Mouse (Mus musculus): ENCODE measurements at regions not wholly inside any gene's neighbourhood (a gene's known extent, or its start where the extent isn't known, plus 50 kb on each side); places are given as distances from the start of the nearest gene placed in this dataset.

DNA sequence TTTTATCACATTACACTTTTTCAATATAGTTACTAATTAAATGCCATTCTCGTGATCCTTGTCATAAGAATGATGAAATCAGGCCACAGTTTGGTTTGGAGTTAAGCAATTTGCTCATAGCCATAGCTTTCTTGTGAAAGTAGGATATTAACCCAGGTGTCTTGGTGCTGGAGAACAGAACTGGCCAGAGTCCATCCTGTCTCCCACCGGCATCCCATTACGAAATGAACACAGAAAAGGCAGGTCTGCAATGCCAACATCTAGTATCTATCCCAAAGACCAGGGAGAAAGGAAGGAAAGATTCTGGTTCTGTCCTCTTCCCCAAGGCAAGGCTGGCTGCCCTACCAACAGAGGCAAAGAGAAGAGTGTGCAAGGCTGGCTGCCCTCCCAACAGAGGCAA is 61.6 kb upstream of the Avpr1a start:
- no peak for DNase-seq (ENCODE audit: low read depth, low spot score)

DNA sequence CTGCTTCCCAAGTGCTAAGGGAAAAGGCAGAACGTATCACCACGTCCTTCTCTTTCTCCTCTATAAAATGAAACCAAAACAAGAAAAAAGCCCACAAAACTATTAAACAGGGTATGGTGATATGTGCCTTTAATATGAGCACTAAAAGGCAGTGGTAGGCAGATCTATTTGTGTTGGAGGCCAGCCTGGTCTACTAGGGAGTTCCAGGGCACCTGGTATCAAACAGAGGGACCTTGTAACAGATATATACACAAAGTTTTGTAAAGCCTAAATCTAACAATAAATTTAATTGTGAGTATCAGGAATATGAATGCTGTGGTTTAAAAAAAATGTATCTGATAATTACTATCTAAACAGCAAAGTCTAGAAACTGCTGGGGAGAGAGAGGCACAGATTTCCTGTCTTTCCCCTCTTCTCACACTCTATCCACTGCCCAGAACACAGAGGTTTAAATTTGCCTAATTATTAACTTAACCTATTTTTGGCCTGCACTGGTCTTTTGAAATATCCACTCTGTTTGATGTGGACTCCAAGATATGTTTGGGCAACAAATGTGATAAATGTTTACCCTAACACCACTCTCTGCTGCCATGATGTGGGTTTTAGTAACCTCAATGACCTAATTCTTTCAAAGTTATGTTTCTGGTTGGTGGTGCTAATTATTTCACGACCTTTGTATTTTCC is 68.5 kb upstream of the Avpr1a start:
- no peak for DNase-seq (ENCODE audit: low read depth, low spot score)

DNA sequence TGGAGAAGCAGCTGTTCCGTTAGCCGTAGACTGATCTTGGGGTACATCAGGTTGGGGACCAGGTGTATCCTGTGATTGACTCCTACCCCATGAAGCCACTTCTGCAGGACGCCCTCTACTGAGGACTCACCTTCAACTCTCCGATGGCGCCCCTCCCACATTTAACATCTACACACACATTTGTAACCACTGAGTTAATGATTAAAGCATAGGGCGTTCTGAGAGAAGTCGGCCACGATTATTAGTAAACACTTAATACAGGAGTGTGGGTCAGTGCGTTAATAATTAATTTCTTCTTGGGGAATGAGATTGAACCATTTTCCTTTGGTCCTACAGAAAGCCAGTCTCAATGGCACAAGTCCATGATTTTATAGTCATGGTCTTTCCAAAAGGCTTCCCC is 105.0 kb upstream of the Avpr1a start:
- no peak for DNase-seq (ENCODE audit: low read depth, low spot score)

DNA sequence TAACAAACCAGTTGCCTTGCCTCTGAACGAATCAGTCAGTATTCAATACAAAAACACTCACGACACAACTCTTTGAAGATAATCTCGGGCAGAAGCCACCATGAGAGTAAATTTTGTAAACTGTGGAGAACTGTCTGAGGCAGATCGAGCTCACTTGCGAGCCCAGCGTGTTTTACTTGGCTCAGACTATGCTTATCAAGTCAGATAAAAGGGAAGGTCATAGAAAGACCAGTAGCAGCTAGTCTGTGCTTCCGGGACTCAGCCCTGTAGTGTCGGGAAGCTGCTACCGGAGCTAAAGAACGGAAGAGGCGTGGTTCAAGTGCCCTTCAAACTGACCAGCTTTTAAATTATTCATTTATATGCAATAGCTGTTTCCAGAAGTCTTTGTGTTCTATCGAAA is 105.9 kb upstream of the Avpr1a start:
- no peak for DNase-seq (ENCODE audit: low read depth, low spot score)

DNA sequence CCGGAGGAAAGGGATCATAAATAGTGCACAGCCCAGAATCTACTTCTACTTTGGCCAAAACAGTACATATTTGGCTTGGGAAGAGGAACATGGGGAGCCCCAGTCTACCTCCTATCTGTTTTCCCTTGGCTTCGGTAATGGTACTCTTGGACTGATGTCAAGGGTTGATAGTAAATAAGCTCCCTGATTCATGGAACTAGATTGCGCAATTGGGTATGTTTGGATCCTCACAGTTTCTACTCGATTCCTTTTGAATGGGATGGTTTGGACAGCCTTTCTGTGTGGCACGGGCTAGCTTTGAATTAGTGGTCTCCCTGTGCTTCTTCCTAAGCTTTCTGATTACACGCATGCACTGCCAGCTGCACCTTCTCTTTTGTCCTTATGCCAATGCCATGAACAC is 121.4 kb upstream of the Avpr1a start:
- no peak for DNase-seq (ENCODE audit: low read depth, low spot score)

DNA sequence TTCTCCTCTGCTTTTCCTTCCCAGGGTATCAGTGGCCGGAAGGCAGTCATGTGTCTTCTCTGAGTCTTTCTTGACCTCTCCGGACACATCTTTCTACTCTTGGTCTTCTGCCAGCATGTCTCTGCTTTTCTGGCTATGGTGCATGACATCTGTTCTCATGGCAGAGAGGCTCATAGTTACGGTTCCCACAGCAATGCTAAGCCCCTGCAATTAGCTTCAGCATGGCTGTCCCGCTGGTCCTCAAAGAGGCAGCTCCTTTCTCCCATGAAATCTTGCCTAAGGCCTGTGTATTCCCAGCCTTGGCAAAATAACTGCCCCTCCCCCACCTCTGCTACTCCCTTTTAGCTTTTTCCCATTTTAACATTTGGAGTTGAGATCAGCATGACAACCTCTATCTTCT is 129.4 kb upstream of the Avpr1a start:
- no peak for DNase-seq (ENCODE audit: low read depth, low spot score)

DNA sequence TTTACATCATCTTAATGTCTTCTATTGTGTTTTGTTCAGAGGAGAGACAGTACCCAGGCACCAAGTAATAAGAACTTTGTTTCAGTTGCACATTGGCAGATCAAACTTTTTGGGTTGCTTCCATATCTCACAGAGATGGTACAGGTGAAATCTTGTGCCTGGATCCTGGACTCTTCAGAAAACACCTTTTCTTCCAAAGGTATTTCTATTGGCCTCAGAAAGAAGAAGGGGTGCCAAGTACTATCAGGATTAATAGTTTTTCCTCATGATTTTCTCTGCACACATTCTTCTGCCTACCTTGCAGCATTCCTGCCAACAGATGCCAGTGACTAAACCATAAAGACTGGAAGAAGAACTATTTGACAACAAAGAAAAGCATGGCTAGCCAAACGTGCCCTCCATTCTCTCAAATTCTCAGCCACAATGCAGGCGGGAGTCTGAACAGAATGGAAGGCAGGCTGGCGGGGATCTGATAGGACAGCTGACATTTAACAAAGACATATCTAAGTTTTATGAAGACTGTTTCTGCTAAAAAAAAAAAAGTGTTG is 137.6 kb upstream of the Avpr1a start:
- no peak for DNase-seq (ENCODE audit: low read depth, low spot score)

DNA sequence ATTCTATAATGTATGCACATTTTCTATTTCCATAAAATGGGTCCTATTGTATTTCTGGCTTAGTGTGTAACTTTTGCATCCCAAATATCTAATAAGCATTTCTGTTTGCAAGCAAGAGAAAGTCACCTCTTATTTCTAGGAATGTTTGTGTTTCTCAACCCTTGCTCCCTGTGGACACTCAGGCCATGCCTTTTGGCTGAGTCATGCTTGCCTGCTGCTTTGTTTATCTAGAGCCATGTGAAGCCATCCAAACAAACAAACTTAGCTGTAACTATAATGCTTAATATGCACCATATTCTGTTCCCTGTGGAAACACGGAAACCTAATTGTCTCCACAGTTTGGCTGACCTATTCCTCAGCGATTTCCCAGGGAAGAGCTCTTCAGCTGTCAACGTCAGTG is 139.6 kb upstream of the Avpr1a start:
- DNase-seq (ENCODE audit: low read depth, low spot score): no peak

DNA sequence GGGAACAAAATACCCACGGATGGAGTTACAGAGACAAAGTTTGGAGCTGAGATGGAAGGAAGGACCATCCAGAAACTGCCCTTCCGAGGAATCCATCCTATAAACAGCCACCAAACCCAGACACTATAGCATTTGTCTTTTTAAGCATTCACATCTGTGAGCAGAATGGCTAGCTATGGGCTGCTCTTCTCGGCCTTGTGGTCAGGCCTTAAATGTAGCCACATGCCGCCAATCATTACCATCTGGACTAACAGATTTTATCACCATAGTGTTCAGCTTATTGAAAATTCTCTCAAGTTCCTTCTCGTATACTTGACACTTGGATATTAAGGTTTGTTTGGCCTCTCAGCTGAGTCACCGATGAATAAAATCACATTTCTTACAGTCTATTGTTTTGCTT is 146.0 kb upstream of the Avpr1a start:
- DNase-seq (ENCODE audit: low read depth, low spot score): no peak

DNA sequence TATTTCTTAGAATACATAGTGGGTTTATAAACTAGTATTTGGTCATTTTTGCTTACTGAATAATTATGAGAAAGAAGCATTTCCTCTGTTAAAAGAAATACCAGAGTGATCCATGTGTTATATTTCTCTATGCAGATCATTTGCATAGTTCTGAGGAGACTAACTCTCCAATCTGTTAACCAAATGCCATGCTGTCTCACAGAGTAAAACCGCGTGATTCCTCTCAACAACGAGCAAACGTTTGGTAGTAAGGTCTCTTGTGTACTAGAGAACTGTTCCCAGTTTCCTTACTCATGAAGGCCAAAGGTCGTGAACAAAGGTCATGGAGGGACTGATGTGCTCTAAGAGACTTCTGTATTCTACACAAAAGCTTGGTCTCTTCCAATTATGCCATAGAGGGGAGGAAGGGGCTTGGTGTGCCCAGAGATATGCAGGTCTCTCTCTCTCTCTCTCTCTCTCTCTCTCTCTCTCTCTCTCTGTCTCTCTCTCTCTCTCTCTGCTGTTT is 152.3 kb upstream of the Avpr1a start:
- no peak for DNase-seq (ENCODE audit: low read depth, low spot score)

DNA sequence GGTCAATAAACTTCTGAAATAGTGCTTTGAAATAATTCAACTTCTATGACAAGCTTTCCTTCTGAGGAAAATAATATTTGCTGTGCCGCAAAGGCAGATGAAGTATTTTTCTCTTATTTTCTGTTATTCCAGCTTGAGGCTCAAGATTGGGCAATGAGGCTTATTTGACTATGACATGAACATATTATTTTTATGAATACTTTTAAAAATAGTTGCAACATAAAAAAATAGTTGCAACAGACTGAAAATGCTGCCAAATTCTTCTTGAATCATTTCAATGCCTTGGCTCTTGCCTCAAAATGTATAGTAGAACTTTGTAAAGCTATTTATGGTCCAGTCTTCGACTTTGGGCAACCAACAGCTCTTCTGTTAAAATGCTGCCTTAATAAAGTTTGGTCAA is 156.7 kb upstream of the Avpr1a start:
- no peak for DNase-seq (ENCODE audit: low read depth, low spot score)

DNA sequence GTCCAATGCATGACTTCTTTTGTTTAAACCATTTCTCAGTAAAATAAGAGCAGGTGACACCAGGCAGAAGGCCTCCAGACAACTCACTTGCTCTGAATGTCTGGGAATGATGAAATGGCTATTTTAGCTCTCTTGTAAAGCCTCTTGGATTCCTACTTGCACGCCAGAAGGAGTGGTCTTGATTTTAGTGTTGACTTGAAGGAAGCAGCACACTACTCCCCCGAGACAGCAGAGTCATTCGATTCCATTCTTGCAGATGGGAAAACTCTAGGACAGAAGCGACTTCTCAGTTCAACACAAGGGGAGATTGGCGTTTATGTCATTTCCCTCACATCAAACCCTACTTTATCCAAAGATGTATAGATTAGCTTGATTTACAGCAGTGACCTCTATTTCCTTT is 157.2 kb upstream of the Avpr1a start:
- no peak for DNase-seq (ENCODE audit: low read depth, low spot score)

DNA sequence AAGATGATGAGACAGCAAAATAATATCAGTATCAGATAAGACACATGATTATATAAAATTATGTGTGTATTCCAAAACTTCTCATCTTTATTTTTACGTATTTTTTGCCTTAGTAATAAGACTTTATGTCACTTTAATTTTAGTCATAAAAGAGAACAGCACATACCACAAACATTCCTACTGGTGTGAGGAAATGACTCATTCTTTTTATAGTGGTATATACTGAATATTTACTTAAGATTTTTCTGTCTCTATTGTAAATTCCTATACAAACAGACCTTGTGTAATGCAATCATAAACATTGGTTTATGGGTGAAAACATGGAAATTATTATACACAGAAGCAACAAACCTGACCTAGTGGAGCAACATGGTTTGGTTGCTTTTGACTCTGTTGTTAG is 173.4 kb upstream of the Avpr1a start:
- no peak for DNase-seq (ENCODE audit: low read depth, low spot score)

DNA sequence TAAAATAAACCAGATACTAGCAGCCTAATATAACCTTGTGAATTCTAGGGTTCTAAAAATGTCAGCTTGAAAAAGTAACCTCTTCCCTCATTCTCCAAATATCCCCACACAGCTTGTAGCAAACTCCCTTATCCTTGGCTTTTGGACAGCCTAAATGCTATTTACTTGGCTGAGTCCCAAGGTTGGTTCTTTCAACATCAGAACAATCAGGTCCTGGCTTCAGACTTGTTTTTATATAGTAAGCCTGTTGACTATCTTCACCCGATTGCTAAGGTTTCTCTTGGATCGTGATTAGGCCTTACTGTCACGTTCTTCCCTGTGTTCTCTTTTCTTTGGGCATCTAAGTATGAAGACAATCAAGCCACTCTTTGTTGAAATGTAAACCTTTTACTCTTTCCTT is 174.1 kb upstream of the Avpr1a start:
- no peak for DNase-seq (ENCODE audit: low read depth, low spot score)

DNA sequence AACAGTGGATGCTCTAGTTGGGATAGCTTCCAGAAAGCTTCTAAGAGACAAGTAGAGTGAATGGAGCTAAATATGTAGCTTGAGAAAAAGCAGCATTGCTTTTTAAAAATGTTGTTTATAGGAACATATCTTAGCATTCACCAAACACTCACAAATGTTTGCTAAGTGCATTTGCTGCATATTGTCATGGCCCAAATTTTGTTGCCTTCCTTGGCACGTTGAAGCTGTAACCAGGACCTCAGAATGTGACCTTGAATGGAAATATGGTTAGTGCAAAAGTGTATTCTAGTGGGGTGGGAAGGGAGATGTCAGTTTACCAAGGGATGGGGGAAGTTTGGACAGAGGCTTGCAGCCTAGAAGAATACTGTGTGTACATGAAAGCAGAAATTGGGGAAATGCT is 166.9 kb upstream of the Rxylt1 start:
- no peak for DNase-seq (ENCODE audit: low read depth, low spot score)

DNA sequence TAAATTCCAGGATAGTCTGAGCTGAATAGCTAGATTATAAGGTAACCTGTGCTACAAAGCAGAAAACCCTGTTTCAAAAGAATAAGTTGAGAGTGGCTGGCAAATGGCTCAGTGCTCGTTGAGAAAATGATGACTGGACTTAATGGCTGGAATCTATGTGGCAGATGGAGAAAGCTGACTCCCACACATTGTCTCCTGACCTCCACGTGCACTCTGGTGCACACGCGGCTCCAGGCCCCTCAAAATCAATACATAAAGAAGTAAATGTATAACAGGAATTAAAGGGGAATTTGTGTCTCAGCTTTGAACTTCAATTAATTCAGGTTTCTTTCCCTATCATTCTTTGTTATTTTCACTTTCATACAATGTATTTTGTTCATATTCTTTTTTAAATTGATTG is 162.2 kb upstream of the Rxylt1 start:
- DNase-seq (ENCODE audit: low read depth, low spot score): no peak

DNA sequence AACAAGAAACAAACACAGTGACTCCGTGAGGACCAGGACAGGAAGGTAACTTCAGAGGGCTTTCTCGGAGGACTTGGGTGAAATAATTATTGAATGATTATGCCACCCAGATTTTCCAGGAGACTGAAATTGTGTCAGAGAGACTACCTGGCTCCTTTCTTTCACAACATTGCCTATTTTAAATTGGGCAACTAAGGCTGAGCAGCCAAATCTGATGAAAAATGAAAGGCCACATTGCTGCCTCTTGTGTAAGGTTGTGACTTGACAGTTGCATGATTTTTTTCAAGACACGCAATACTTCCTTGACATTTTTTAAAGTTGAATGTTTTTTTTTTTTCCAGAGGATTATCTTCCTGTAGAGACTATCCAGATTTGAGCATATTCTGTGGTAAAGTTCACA is 161.5 kb upstream of the Rxylt1 start:
- no peak for DNase-seq (ENCODE audit: low read depth, low spot score)

DNA sequence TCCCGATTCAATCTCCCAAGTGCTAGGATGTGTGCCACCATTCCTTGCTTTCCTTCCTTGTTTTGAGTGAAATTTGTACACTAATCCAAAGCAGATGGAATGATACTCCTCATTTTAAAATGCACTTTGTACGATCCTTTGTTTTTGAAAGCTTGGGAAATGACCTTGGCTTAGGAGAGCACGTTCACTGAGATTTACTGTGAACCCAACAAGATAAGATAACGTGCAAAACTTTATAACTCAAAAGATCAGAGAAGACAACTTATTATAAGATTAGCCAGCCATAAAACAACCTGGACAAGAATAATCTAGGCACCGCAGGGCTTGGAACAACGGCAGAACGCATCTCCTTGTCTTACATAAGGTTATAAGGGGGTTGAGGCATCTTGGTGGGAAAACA is 134.6 kb upstream of the Rxylt1 start:
- DNase-seq (ENCODE audit: low read depth, low spot score): no peak

DNA sequence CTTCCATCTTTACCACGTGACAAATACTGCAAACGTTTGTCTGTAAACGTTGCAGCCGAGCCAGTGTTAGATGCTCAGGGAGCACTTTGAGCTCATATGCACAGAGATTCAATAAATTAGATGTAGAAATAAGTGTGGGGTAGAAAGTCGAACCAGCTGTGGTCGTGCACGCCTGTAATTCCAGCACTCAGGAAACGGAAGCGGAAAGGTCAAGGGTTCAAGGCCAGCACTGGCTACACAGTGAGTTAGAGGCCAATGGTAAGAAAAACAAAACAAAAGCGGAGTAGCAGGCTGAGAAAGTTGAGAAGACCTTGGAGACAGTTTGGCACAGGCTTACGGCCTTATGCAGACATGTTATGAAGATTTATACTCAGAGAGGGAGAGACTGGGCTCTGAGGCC is 133.6 kb upstream of the Rxylt1 start:
- no peak for DNase-seq (ENCODE audit: low read depth, low spot score)

DNA sequence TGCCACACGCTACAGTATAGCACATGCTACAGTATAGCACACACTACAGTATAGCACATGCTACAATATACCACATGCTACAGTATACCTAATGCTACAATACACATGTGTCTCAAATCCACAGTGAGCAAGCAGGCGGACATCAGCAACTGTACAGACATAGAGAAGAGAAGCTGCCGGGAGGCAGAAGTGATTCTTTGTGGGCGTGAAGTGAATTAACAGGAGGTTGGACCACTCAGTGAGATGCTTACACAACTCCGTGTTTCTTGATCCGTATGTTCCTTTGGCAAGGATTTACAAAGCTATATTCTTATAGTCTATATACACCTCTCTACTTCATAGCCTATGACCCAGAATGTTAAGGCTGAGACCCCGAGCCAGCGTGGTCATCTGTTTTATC is 128.5 kb upstream of the Rxylt1 start:
- DNase-seq (ENCODE audit: low read depth, low spot score): no peak

DNA sequence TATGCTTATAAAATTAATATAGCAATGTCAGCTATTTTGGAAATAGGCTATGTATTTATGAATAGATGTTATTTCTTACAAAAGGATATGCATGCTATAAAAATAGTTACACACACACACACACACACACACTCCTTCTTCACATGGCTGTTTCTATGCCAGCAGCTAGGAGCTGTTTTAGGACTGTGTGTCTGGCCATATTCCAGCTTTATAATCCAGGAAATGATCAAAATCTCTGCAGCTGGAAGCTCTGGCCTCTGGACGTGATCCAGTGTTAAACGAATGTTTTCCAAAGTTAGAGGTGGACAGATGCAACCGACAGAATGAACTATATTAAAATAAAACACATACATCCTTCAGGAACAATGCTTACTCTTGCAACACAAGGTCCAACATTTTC is 125.9 kb upstream of the Rxylt1 start:
- DNase-seq (ENCODE audit: low read depth, low spot score): no peak

DNA sequence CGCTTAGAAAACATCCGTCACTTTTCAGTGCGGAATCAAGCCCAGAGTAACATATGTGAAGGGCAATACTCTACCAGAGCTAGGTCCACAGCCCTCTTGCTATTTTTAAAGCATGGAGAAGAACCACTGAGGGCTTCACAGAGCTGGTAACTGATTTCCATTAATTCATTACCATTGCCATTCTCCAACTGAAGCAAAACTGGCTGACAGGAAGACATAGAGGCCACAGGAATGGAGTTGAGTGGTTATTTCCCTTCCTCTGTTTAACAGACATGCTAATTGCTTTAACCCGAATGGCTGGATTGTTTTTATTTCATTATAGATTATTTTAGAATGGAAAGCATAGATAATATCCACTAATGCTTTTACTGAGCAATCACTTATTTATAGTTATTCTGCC is 120.4 kb upstream of the Rxylt1 start:
- no peak for DNase-seq (ENCODE audit: low read depth, low spot score)

DNA sequence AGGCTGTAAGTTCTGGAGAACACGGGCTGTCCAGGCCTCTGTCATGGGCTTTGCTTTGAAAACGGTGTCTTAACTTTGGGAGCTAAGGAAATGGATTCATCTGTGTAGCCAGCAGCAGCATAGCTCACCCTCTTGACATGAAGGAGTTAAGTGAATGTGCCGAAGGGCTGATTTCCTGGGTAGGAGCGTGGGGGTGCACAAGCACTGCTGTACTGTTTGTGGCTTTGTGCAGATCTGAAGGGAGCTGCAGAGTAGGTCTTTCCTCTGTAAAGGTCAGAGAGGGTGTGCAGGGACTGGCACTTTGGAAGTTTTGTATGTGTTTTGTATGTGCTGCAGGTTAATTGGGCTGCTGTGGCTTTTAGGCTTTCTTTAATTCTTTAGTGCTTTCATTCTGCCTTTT is 102.6 kb upstream of the Rxylt1 start:
- DNase-seq (ENCODE audit: low read depth, low spot score): no peak

DNA sequence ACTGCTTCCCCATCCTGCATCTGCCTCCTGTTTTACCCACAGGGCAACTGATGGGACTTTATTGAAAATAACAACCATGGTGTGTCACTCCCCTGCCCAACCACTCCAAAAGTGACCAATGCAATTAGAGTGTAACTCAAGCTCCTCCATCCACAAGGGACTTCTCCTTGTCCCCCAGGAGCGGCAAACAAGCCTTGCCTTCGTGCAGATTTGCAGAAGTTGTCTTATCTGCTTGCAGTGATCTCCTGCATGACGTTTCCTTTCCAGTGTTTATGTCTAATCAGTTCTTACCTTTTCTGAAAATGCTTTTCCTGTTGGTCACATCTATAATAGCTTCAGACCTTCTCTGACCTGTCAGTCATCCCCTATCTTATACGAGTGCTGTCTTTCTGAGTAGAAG is 100.5 kb upstream of the Rxylt1 start:
- DNase-seq (ENCODE audit: low read depth, low spot score): no peak

Data from A20 (cell line).